Mouse (Mus musculus): ENCODE results near the gene Epb41l1.

DNA sequence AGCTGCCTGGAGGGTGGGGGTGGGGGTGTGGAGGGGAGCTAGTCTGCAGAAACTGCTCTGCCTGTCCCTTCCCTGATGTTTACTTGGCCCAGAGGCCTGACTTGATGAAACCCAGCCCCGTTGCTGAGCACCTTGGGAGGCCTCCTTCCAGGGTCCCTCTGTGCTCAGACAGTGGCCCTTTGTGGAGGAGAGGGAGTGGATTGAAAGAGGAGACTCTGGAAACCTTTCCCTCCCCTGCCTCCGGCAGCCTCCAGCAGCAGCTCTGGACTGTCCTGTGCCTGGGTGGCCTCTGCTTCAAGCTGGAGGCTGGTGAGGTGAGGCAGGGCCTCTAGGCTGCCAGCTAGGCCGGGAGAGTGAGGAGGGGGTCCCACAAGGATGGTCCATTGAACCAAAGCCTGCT is 13.7 kb upstream of the Epb41l1 start:
- TF ChIP-seq CTCF (IDR thresholded peaks at IDR 0.05; ENCODE audit: borderline replicate concordance, extremely low read depth, insufficient read depth, insufficient read length) = no peak
- TF ChIP-seq POLR2A (IDR thresholded peaks at IDR 0.05; ENCODE audit: borderline replicate concordance, extremely low read depth, insufficient read depth, insufficient read length, poor library complexity, severe bottlenecking) = no peak

Data from brain, embryonic 14.5 days (tissue).